Mouse (Mus musculus) CH12.LX (cell line): Measurements from ENCODE around the gene Snx5. TPM values are rescaled to one million over a fixed set of nuclear protein-coding genes. Genes with fewer than 3 reads are reported as not detected.
A peak's percentile ranks its signal among the peaks of the same experiment; 100 is the strongest.

Experiments
- DNase-seq: peaks from one replicate; pipeline ENCODE4 v3.0.0-alpha.2; 2013; ENCODE audit errors: extremely low read depth
- H3K27ac ChIP-seq: 2 replicates; pipeline ENCODE4 v1.5.1; 2012; ENCODE audit warnings: low read depth, mild to moderate bottlenecking, control low read depth, moderate library complexity; ENCODE audit not compliant: insufficient read depth
- H3K27me3 ChIP-seq: replicated peaks from 2 replicates; pipeline ENCODE3; 2012; ENCODE audit warnings: inconsistent platforms
- H3K36me3 ChIP-seq, 2 experiments: replicated peaks in 1 of 2; 2 replicates each; pipeline versions ENCODE3 to v1.6.1; 2012; ENCODE audit warnings: inconsistent platforms in 1 of 2, low read length in 1 of 2, mild to moderate bottlenecking in 1 of 2, mixed read lengths in 1 of 2, moderate library complexity in 1 of 2; ENCODE audit not compliant: control insufficient read depth in 1 of 2, insufficient read depth in 1 of 2
- H3K4me1 ChIP-seq, 2 experiments: 2 replicates each; pipeline ENCODE4 v1.6.1; 2012; ENCODE audit warnings: inconsistent platforms in 1 of 2, moderate library complexity in 1 of 2; ENCODE audit not compliant: insufficient read depth in 2 of 2, control insufficient read depth in 1 of 2
- H3K4me2 ChIP-seq: 2 replicates; pipeline ENCODE4 v1.6.1; 2012; ENCODE audit warnings: low read depth, mild to moderate bottlenecking, control low read depth; ENCODE audit not compliant: poor library complexity, insufficient read depth, severe bottlenecking
- H3K4me3 ChIP-seq, 3 experiments: fragments of 150-350 bp in 1 of 3; sonication (generic) in 1 of 3; replicated peaks in 1 of 3; 2 replicates each; pipeline versions ENCODE3 to v1.5.1; 2011 to 2012; ENCODE audit warnings: low read depth in 2 of 3, low read length in 2 of 3, mild to moderate bottlenecking in 2 of 3, moderate library complexity in 2 of 3, control low read depth in 1 of 3, improper control_type of control experiment in 1 of 3, inconsistent platforms in 1 of 3, mixed read lengths in 1 of 3; ENCODE audit not compliant: poor library complexity in 1 of 3
- H3K79me2 ChIP-seq: replicated peaks from 2 replicates; pipeline ENCODE4 v1.6.1; 2012; ENCODE audit warnings: mild to moderate bottlenecking, moderate library complexity; ENCODE audit not compliant: control insufficient read depth, poor library complexity, insufficient read depth, severe bottlenecking; ENCODE audit errors: extremely low read depth
- H3K9ac ChIP-seq: 2 replicates; pipeline ENCODE4 v1.6.1; 2012; ENCODE audit warnings: low read depth, mild to moderate bottlenecking, control low read depth, moderate library complexity; ENCODE audit not compliant: insufficient read depth
- H3K9me3 ChIP-seq: replicated peaks from 2 replicates; pipeline ENCODE3; 2012; ENCODE audit warnings: low read length, inconsistent platforms, mixed read lengths
- CHD1 ChIP-seq: IDR thresholded peaks from 2 replicates; pipeline ENCODE4 v1.6.1; 2012; ENCODE audit warnings: low read depth, low read length, improper control_type of control experiment, inconsistent platforms
- CHD2 ChIP-seq: IDR thresholded peaks from 2 replicates; pipeline ENCODE4 v1.6.1; 2011; ENCODE audit warnings: low read length, improper control_type of control experiment
- E2F4 ChIP-seq: IDR thresholded peaks from 2 replicates; pipeline ENCODE4 v1.6.1; 2011; ENCODE audit warnings: low read depth, low read length, improper control_type of control experiment; ENCODE audit not compliant: insufficient replicate concordance
- ELF1 ChIP-seq: IDR thresholded peaks from 2 replicates; pipeline ENCODE4 v1.6.1; 2014; ENCODE audit warnings: low read depth, mild to moderate bottlenecking, inconsistent platforms, low read length, improper control_type of control experiment
- ETS1 ChIP-seq: conservative IDR thresholded peaks from 2 replicates; pipeline ENCODE4 v1.6.1; 2012; ENCODE audit warnings: low read depth, mild to moderate bottlenecking, inconsistent platforms, low read length, improper control_type of control experiment, moderate library complexity
- IRF4 ChIP-seq: IDR thresholded peaks from 2 replicates; pipeline ENCODE4 v1.6.1; 2014; ENCODE audit warnings: low read depth, mild to moderate bottlenecking, inconsistent platforms, low read length, improper control_type of control experiment
- MAFK ChIP-seq: IDR thresholded peaks from 2 replicates; pipeline ENCODE4 v1.6.1; 2011; ENCODE audit warnings: low read length, improper control_type of control experiment; ENCODE audit not compliant: insufficient replicate concordance
- MAZ ChIP-seq: IDR thresholded peaks from 2 replicates; pipeline ENCODE4 v1.6.1; 2012; ENCODE audit warnings: low read depth, mild to moderate bottlenecking, inconsistent platforms, low read length, improper control_type of control experiment, moderate library complexity
- MEF2A ChIP-seq: IDR thresholded peaks from 2 replicates; pipeline ENCODE4 v1.6.1; 2014; ENCODE audit warnings: low read depth, mild to moderate bottlenecking, inconsistent platforms, low read length, improper control_type of control experiment, borderline replicate concordance
- MXI1 ChIP-seq: IDR thresholded peaks from 2 replicates; pipeline ENCODE4 v1.6.1; 2011; ENCODE audit warnings: mild to moderate bottlenecking, low read depth, low read length, improper control_type of control experiment
- NELFE ChIP-seq: IDR thresholded peaks from 2 replicates; pipeline ENCODE4 v1.6.1; 2011; ENCODE audit warnings: low read depth, low read length, improper control_type of control experiment
- POLR2AphosphoS2 ChIP-seq: IDR thresholded peaks from 2 replicates; pipeline ENCODE4 v1.6.1; 2011; ENCODE audit warnings: low read depth, low read length, improper control_type of control experiment
- RAD21 ChIP-seq: IDR thresholded peaks from 2 replicates; pipeline ENCODE4 v1.6.1; 2011; ENCODE audit warnings: low read depth, mild to moderate bottlenecking, low read length, improper control_type of control experiment, moderate library complexity
- SIN3A ChIP-seq: IDR thresholded peaks from 2 replicates; pipeline ENCODE4 v1.6.1; 2012; ENCODE audit warnings: low read length, improper control_type of control experiment, inconsistent platforms
- SMC3 ChIP-seq: IDR thresholded peaks from 2 replicates; pipeline ENCODE4 v1.6.1; 2011; ENCODE audit warnings: low read depth, low read length, improper control_type of control experiment
- TCF12 ChIP-seq: IDR thresholded peaks from 2 replicates; pipeline ENCODE4 v1.6.1; 2014; ENCODE audit warnings: low read depth, mild to moderate bottlenecking, inconsistent platforms, low read length, improper control_type of control experiment
- UBTF ChIP-seq: IDR thresholded peaks from 2 replicates; pipeline ENCODE4 v1.6.1; 2012; ENCODE audit warnings: low read depth, mild to moderate bottlenecking, inconsistent platforms, low read length, improper control_type of control experiment, moderate library complexity
- USF2 ChIP-seq: conservative IDR thresholded peaks from 2 replicates; pipeline ENCODE4 v1.6.1; 2011; ENCODE audit warnings: low read depth, low read length, improper control_type of control experiment
- ZMIZ1 ChIP-seq: IDR thresholded peaks from 2 replicates; pipeline ENCODE4 v1.6.1; 2012; ENCODE audit warnings: low read depth, mild to moderate bottlenecking, inconsistent platforms, low read length, improper control_type of control experiment
- ZNF384 ChIP-seq: IDR thresholded peaks from 2 replicates; pipeline ENCODE4 v1.6.1; 2012; ENCODE audit warnings: low read depth, low read length, improper control_type of control experiment, inconsistent platforms
- dilution Hi-C: fragments of 300-500 bp; cut with MboI; formaldehyde crosslinking; loops from 2 replicates; pipeline ENCODE4 v1.14.3; 2020; ENCODE audit warnings: low sequenced_read_pairs; ENCODE audit not compliant: extremely low pct_unique_long_range_greater_than_20kb, extremely low pct_ligation_motif_present
- in situ Hi-C: fragments of 300-500 bp; cut with MboI; formaldehyde crosslinking; loops from 3 replicates; pipeline ENCODE4 v1.14.3; 2019; ENCODE audit warnings: low sequenced_read_pairs, low pct_ligation_motif_present, low pct_unique_long_range_greater_than_20kb, mixed read lengths
- polyA plus RNA-seq: library from polyadenylated mRNA; unstranded; fragments of >175 nt; gene quantifications from 2 replicates; pipeline ENCODE4 v1.2.1, GENCODE M21; 2012; ENCODE audit warnings: low read depth; ENCODE audit not compliant: insufficient read length
- total RNA-seq, 2 experiments: library from RNA; depleted of rRNA; stranded (reverse); fragments of 300-350 nt in 1 of 2; fragments of >200 nt in 1 of 2; gene quantifications; 2 replicates each; pipeline ENCODE4 v1.2.3; 2012 to 2014

Snx5 gene
- total and polyA plus RNA-seq, 3 experiments = 380 to 1,220 (median 666) TPM

- Histone ChIP-seq H3K36me3 (peaks cover 16 to 60% of the 10 kb centered on the region in 2 experiments), H3K9me3 (no peaks in the 10 kb centered on the region), H3K9ac (peak overlapping the region; percentile 63), H3K27ac (peak overlapping the region; percentile 23; the same call in 1 of the 2 replicates), H3K27me3 (no peaks in the 10 kb centered on the region), H3K4me3 (peak overlapping the region; percentile 5 to 83 (median 38)), H3K79me2 (peaks cover 92% of the 10 kb centered on the region), H3K4me1 (peaks cover 3 to 33% of the 10 kb centered on the region in 2 experiments; a peak in 3 of 4 replicates), H3K4me2 (peak overlapping the region; percentile 95)
- dilution Hi-C loops (no loop called here), in situ Hi-C loops (no loop called here)
- no peak for DNase-seq
- TF ChIP-seq ZNF384 (no peak), NELFE (no peak), CHD1 (peak; percentile 58; the same call in 1 of the 2 replicates), E2F4 (no peak), USF2 (no peak), IRF4 (0 out of 2 replicates have a peak, but pooled peaks have one; percentile 20), POLR2AphosphoS2 (peak; percentile 80), MAFK (0 out of 2 replicates have a peak, but pooled peaks have one; percentile 46), MEF2A (no peak), MXI1 (0 out of 2 replicates have a peak, but pooled peaks have one; percentile 15), MAZ (no peak), SMC3 (no peak), CHD2 (no peak), ELF1 (no peak), UBTF (no peak), ETS1 (no peak), SIN3A (0 out of 2 replicates have a peak, but pooled peaks have one; percentile 73), RAD21 (no peak), ZMIZ1 (no peak), TCF12 (no peak)
Measured at GRCm38 (mm10) chr2:144267004-144267730, 3.5 kb downstream of the Snx5 start.
